Mouse (Mus musculus): ENCODE data around the gene Trappc3.

DNA sequence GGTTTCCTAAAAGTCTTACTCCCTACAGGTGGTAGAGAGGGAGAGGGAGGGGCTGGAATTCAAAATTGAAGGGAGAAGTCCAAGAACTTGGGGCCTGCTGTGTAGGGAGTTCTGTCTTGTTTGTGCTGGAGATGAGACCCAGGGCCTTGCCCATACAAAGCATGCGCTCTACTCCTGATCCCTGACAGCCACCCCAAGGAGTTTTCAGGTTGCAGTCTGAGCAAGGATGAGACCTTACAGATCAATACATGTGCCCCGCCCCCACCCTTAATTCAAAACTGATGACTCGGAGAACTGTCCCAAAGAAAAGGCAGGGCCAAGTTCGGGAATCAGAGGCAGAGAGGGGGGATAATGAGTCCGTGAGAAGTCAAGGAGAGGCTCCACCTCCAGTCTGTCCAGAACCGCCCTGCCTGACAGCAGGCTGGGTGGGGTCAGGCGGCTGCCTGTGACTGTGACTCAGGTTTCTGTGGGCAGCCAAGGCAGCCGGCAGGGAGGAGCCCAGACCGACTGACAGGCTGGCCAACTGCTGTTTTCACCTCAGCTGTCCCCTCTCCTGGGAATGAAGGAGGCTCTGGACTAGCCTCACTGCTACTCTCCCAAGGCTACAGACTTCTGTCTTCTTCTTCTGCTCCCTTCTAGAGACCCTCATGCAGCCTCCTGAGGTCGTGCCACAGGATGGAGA, 1.5 kb upstream of the Trappc3 start:
- TF ChIP-seq CTCF (IDR thresholded peaks at IDR 0.05; ENCODE audit: extremely low read depth, insufficient read depth, insufficient read length, insufficient replicate concordance) (no peak), POLR2A (IDR thresholded peaks at IDR 0.05; ENCODE audit: low read depth, low read length) (no peak)
